Mouse (Mus musculus): Measurements from ENCODE around the gene Whrn. TPM values are rescaled to one million over a fixed set of nuclear protein-coding genes. Genes with fewer than 3 reads are reported as not detected.

Gene Whrn
- total RNA-seq, 2 experiments from 2014 or later, result 46.4 TPM

DNA sequence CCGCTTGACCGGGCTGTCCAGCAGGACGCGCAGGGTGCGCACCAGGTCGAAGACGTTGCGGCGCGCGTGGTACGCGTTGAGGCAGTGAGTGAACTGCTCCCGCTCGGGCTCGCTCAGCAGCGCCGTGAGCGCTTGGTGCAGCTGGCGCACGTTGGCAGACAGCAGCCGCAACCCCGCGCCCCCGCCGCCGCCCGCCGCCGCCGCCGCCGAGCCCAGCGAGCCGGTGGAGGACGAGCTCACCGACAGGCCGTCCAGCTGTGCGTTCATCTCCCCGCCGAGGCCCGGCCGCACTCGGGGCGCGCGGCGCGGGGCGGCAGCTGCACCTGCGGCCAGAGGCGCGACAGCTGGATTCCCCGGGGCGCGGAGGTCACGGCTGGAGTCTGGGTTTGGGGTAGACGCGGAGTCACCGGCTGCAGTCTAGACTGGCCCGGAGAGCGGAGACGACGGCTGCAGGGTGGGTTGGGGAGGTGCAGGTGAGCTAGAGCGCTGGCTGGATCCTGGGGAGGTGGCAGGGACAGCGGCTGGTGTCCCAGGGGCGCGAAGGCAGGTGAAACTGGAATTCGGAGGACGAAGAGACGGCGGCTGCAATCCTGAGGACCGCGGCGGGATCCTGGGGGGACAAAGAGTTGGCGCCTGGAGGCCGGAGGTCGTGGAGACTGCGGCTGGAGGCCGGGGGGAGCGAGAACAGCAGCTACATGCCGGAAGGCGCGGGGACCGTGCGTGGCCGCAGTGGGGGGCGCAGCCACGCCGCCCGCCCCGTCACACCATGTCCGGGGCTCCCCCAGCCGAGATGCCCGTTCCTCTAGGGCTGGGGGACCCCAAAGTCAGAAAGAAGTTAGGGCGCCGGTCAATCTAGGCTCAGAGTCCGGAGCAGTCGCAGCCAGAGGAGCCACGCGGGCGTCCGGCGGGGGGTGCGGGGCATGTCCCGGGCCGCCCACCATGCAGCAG is 550 bp downstream of the Whrn start:
- intact Hi-C loops (cut with DNase I), result loop anchor here (10.0 kb wide), 1 partner anchor 350 kb away; no protein-coding TSS in a partner anchor

DNA sequence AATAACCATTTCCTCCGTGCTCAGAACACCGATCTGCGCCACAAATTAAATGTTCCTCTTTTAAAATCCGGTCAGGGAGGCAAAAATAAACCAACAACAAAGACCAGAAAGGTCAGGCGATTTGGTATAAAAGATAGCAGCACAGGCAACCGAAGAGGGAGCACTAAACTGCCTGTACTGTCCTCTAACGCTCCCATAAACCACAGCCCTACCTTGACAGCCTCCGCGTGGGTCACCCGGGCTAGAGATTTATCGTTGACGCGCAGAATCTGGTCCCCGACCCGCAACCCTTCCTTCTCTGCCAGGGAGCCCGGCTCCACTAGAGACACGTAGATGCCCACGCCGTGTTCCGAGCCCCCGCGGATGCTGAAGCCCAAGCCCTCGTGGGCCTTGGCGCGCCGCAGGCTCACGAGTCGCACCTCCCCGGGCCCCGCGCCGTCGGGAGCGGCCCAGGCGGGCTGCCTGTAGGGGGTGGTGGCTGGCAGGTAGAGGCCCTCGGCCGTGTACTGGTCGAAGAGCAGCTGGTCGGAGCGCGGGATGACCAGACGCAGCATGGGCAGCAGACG is 1.3 kb downstream of the Whrn start:
- DNase-seq (ENCODE audit: low spot score in 2 of 2), result no peak
- intact Hi-C loops (cut with DNase I), result loop anchor here (10.0 kb wide), 1 partner anchor 350 kb away; no protein-coding TSS in a partner anchor

More for the DNA sequence above, 550 bp downstream of the Whrn start:
- peak in 1 of 2 experiments; percentile 28 for DNase-seq (ENCODE audit: low spot score in 2 of 2)

- intact Hi-C loops (cut with DNase I), result loop anchor here (10.0 kb wide), 1 partner anchor 351 kb away; no protein-coding TSS in a partner anchor
- DNase-seq (ENCODE audit: low spot score in 2 of 2), result peak; percentile 34 to 59
Observed at GRCm38 (mm10) chr4:63493351-63494121, 2.3 kb downstream of the Whrn start.

DNA sequence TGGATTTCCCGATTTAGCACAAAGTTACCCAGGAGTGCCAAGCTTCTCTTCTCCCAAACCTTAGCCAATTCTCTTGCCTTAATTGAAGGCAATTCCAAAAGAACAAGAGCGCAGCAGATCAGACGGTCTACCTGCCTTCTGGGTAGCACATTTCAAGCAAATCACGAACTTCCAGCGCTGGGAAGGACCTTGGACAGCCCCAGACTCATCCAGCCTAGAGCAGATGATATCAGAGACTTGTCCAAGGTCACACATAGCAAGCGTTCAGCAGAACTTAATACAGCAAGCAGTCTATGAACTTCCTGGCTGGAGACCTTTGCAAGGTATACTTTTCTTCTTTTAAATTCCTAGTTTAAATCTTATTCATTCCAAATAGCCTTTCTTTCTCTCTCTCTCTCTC is 4.3 kb downstream of the Whrn start:
- intact Hi-C loops (cut with DNase I), result loop anchor here (10.0 kb wide), 1 partner anchor 353 kb away; no protein-coding TSS in a partner anchor

GRCm38 (mm10) chr4:63490146-63490545 is 5.6 kb downstream of the Whrn start:
- intact Hi-C loops (cut with DNase I), result loop anchor here (10.0 kb wide), 1 partner anchor 355 kb away; no protein-coding TSS in a partner anchor
- no peak for DNase-seq (ENCODE audit: low spot score in 2 of 2)

More for the DNA sequence above, 4.3 kb downstream of the Whrn start:
- no peak for DNase-seq (ENCODE audit: low spot score in 2 of 2)

- intact Hi-C loops (cut with DNase I), result loop anchor here (10.0 kb wide), 1 partner anchor 355 kb away; no protein-coding TSS in a partner anchor
- DNase-seq (ENCODE audit: low spot score in 2 of 2), result no peak
Observed at GRCm38 (mm10) chr4:63489676-63490075, 6.1 kb downstream of the Whrn start.

DNA sequence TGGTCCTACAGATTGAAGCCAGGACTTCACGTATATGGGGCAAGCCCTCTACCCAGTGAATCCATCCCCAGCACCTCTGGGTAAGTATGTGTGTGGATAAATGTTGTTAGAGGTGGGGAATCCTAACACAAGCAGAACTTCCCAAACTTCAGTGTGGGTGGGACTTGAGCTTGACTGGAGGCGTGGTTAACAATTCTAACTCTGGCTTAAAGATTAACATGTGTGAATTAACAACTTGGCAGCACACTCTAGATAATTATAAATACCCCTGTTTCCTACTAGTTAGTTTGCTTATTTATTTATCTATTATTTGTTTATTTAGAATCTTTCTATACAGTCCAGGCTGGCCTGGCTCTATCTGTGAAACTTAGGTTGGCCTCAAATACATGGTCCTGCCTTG is 7.9 kb downstream of the Whrn start:
- no peak for DNase-seq (ENCODE audit: low spot score in 2 of 2)
- intact Hi-C loops (cut with DNase I), result no loop called here

DNA sequence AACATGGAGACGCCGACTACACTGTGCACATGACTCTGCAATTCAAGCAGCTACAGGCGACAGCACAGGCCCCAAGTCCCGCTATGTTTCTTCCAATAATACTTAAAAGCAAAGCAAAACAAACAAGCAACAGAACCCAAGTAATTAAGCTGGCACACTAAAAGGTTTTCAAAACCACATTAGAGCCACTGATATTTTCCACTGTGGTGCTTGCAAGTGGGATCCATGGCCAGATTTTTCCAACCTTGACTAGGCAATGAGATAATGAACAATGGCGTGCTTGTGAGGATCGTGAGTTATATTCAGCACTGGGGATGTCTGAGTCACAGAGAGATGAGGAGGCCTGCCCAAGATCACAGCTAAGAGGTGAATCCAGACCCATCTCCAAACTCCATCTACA is 8.5 kb downstream of the Whrn start:
- intact Hi-C loops (cut with DNase I), result no loop called here

GRCm38 (mm10) chr4:63486523-63486922 is 9.3 kb downstream of the Whrn start:
- intact Hi-C loops (cut with DNase I), result no loop called here
- DNase-seq (ENCODE audit: low spot score in 2 of 2), result no peak

More for the DNA sequence above, 8.5 kb downstream of the Whrn start:
- no peak for DNase-seq (ENCODE audit: low spot score in 2 of 2)

GRCm38 (mm10) chr4:63483741-63484140 is 12.1 kb downstream of the Whrn start:
- intact Hi-C loops (cut with DNase I), result no loop called here
- no peak for DNase-seq (ENCODE audit: low spot score in 2 of 2)

DNA sequence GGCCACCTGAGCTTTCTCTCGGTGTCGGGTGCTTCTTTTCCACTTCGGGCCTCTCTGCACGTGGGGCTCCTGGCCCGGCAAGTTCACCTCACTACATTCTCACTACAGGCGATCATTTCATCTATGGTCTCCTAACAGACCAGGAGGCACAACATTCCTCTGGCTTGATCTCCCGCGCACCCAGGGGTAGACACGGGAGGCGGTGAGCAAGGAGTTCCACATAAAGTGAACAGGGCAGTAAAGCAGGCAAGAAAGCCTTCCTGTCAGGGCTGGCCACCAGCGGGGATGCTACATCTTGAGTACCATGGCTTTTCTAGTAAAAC is 15.0 kb downstream of the Whrn start:
- intact Hi-C loops (cut with DNase I), result no loop called here

GRCm38 (mm10) chr4:63480098-63480844 is 15.5 kb downstream of the Whrn start:
- DNase-seq (ENCODE audit: low spot score in 2 of 2), result peak; percentile 44 to 59
- intact Hi-C loops (cut with DNase I), result no loop called here

More for the DNA sequence above, 15.0 kb downstream of the Whrn start:
- no peak for DNase-seq (ENCODE audit: low spot score in 2 of 2)

DNA sequence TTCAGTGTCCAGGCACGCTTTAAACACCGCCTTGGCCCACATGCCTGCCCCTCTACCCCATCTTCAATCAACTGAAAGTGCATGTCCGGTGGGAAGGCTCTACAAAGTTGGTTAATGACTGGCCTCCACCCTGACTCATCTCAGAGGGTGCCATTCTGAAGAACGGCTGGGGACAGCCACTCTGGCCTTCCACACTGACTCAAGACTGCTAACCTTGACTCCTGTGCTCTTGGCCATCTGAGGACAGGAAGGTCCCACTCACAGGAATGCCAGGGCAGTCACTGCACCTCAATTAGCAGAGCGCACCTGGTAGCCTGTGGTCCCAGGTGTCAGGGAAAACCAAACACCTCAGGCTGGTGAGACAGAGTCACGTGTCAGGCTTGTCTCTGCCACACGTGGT is 17.8 kb downstream of the Whrn start:
- no peak for DNase-seq (ENCODE audit: low spot score in 2 of 2)
- intact Hi-C loops (cut with DNase I), result no loop called here

- no peak for DNase-seq (ENCODE audit: low spot score in 2 of 2)
- intact Hi-C loops (cut with DNase I), result no loop called here
Observed at GRCm38 (mm10) chr4:63476891-63477290, 18.9 kb downstream of the Whrn start.

DNA sequence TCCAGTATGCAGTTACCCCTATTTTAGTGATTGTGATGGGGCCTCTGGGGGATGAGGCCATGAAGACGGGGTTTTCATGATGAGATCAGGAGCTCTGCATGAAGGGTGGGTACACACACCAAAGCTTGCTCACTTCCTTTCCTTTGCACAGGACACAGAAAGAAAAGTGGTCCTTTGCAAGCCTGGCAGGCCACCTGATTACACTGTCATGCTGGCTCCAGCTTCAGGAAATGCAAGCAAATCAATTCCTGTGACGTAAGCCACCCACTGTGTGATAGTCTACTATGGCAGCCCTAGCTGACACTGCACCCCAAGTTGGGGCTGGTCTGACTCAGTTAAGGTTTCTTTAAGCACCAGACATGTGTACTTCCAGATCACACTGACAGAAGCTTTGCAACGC is 20.6 kb downstream of the Whrn start:
- DNase-seq (ENCODE audit: low spot score in 2 of 2), result no peak
- intact Hi-C loops (cut with DNase I), result no loop called here

GRCm38 (mm10) chr4:63474439-63474838 is 21.4 kb downstream of the Whrn start:
- intact Hi-C loops (cut with DNase I), result no loop called here
- no peak for DNase-seq (ENCODE audit: low spot score in 2 of 2)

- intact Hi-C loops (cut with DNase I), result no loop called here
Observed at GRCm38 (mm10) chr4:63467338-63467737, 28.5 kb downstream of the Whrn start.

DNA sequence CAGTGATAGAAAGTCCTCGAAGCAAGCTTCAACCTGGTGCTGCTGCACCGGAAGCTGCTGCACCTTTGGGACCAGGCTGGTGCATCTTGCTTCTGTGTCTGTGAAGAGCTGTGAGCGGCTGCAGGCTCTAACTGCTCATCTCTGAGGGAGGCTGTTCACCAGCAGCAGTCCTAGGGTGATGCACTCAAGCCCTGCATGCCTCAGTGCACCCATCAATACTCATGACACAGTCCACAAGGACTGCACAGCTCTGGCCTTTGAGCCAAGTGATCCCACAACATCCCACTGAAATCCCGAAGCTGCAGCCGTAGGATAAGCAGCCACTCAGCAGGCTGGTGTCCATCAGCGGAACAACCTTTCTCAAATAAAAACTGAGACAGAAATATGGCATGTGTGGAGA is 29.6 kb downstream of the Whrn start:
- DNase-seq (ENCODE audit: low spot score in 2 of 2), result no peak
- intact Hi-C loops (cut with DNase I), result no loop called here

More at GRCm38 (mm10) chr4:63467338-63467737, 28.5 kb downstream of the Whrn start:
- no peak for DNase-seq (ENCODE audit: low spot score in 2 of 2)

- no peak for DNase-seq (ENCODE audit: low spot score in 2 of 2)
- intact Hi-C loops (cut with DNase I), result no loop called here
Observed at GRCm38 (mm10) chr4:63460876-63461525, 34.8 kb downstream of the Whrn start.
